Mouse (Mus musculus) spleen, postnatal 14 days (tissue): ENCODE measurements around the gene Dnaja4.

Experiments
- DNase-seq, 2 experiments: peaks; one replicate each; pipeline ENCODE4 v3.0.0; 2021 to 2022; ENCODE audit warnings: low spot score in 2 of 2

Dnaja4 gene

GRCm38 (mm10) chr9:54751684-54752083 lies 53.0 kb downstream of the Dnaja4 start:
- DNase-seq: no peak

GRCm38 (mm10) chr9:54752201-54752943 lies 53.7 kb downstream of the Dnaja4 start:
- DNase-seq: no peak

GRCm38 (mm10) chr9:54752944-54753295 lies 54.2 kb downstream of the Dnaja4 start:
- DNase-seq: no peak

- no peak for DNase-seq
Observed at GRCm38 (mm10) chr9:54759592-54759991, 60.9 kb downstream of the Dnaja4 start.

GRCm38 (mm10) chr9:54764091-54764490 lies 65.4 kb downstream of the Dnaja4 start:
- no peak for DNase-seq

- DNase-seq: no peak
Observed at GRCm38 (mm10) chr9:54764561-54765217, 66.0 kb downstream of the Dnaja4 start, which contains the start of gene Crabp1. Gene Crabp1, plus strand, starts transcription at chr9:54764748.

GRCm38 (mm10) chr9:54765336-54766085 lies 66.8 kb downstream of the Dnaja4 start:
- DNase-seq: no peak
